In genomic region chr6:148443726-148444701, GRCm38 (mm10) we compare ENCODE assay signal across 8 mouse cellular contexts. TPM values are rescaled to one million over a fixed set of nuclear protein-coding genes. Genes with fewer than 3 reads are reported as not detected.
DNase-seq lines count a peak whose midpoint lies in the region; ATAC-seq and TF ChIP-seq lines count a peak whose summit lies in the region.

Gene Tmtc1, minus strand, starts transcription at chr6:148444389.

- no peak within 1 kb of the TSS for H3K27ac ChIP-seq in intestine, postnatal 0 days (ENCODE audit: low read depth, low read length)
- no peak within 1 kb of the TSS for H3K27ac ChIP-seq in limb, embryonic 12.5 days
- peak within 1 kb of the TSS; percentile 71 for H3K27ac ChIP-seq in midbrain, embryonic 13.5 days
- H3K27ac ChIP-seq in spleen, adult 2 months (ENCODE audit: insufficient read depth, low read length), result 0 out of 2 replicates have a peak within 1 kb of the TSS, but pooled peaks have one; percentile 1

- H3K27me3 ChIP-seq in intestine, postnatal 0 days (replicated peaks; ENCODE audit: control insufficient read depth, insufficient read depth, low read length), result peaks cover 42% of the 10 kb centered on the region
- peaks cover 49% of the 10 kb centered on the region for H3K27me3 ChIP-seq in limb, embryonic 12.5 days
- H3K27me3 ChIP-seq in midbrain, embryonic 13.5 days, result peaks cover 48% of the 10 kb centered on the region
- H3K27me3 ChIP-seq in spleen, adult 2 months (ENCODE audit: control insufficient read depth, insufficient read depth, low read length), result peaks cover 12% of the 10 kb centered on the region

- H3K9ac ChIP-seq in intestine, postnatal 0 days (ENCODE audit: low read depth, low read length), result peak within 1 kb of the TSS; percentile 51
- H3K9ac ChIP-seq in limb, embryonic 12.5 days (replicated peaks), result peak within 1 kb of the TSS; percentile 69
- peak within 1 kb of the TSS; percentile 78 for H3K9ac ChIP-seq in midbrain, embryonic 13.5 days (replicated peaks)

- H3K9me3 ChIP-seq in intestine, postnatal 0 days (ENCODE audit: control insufficient read depth), result no peaks in the 10 kb centered on the region
- H3K9me3 ChIP-seq in limb, embryonic 12.5 days, result no peaks in the 10 kb centered on the region; the same call in 1 of the 2 replicates
- H3K9me3 ChIP-seq in midbrain, embryonic 13.5 days, result no peaks in the 10 kb centered on the region

- peak; percentile 84 for DNase-seq in adrenal gland, postnatal 25 days
- DNase-seq in embryo, embryonic 9.5 days (ENCODE audit: extremely low spot score), result peak; percentile 79
- DNase-seq in spleen, adult 2 months (ENCODE audit: low read depth in 1 of 2, low spot score in 2 of 2), result peak in 1 of 2 experiments; percentile 14
- no peak for DNase-seq in adipocyte (ENCODE audit: low spot score)

- H3K4me3 ChIP-seq in intestine, postnatal 0 days (ENCODE audit: low read depth, low read length), result peak within 1 kb of the TSS; percentile 75
- peak within 1 kb of the TSS; percentile 80 for H3K4me3 ChIP-seq in limb, embryonic 12.5 days (replicated peaks)
- H3K4me3 ChIP-seq in midbrain, embryonic 13.5 days (replicated peaks), result peak within 1 kb of the TSS; percentile 71
- peak within 1 kb of the TSS; percentile 53 for H3K4me3 ChIP-seq in spleen, adult 2 months (ENCODE audit: extremely low read depth, insufficient read depth, insufficient read length)

- no peak; the same call in 1 of the 2 replicates for TF ChIP-seq CTCF in intestine, postnatal 0 days (IDR thresholded peaks at IDR 0.05; ENCODE audit: low read depth)
- no peak for TF ChIP-seq CTCF in spleen, adult 2 months (IDR thresholded peaks at IDR 0.05; ENCODE audit: extremely low read depth, insufficient read depth, insufficient read length, insufficient replicate concordance)

- under 1% methylated on average over 97 of the region's 99 CpGs for WGBS in intestine, postnatal 0 days
- WGBS in limb, embryonic 12.5 days, result under 1% methylated on average over 96 of the region's 99 CpGs
- WGBS in midbrain, embryonic 13.5 days, result under 1% methylated on average over 99 of the region's 99 CpGs
- 2% methylated on average over 99 of the region's 99 CpGs for WGBS in spleen, adult 2 months

- H3K36me3 ChIP-seq in intestine, postnatal 0 days (ENCODE audit: control insufficient read depth, insufficient read depth), result no peaks in the 10 kb centered on the region
- H3K36me3 ChIP-seq in limb, embryonic 12.5 days, result no peaks in the 10 kb centered on the region
- H3K36me3 ChIP-seq in midbrain, embryonic 13.5 days, result no peaks in the 10 kb centered on the region
- H3K36me3 ChIP-seq in spleen, adult 2 months (ENCODE audit: control insufficient read depth, insufficient read depth, low read length), result no peaks in the 10 kb centered on the region

- peak within 1 kb of the TSS; percentile 99 for H3K4me2 ChIP-seq in intestine, postnatal 0 days (replicated peaks; ENCODE audit: low read depth)
- peak within 1 kb of the TSS; percentile 93 for H3K4me2 ChIP-seq in limb, embryonic 12.5 days
- peak within 1 kb of the TSS; percentile 80 for H3K4me2 ChIP-seq in midbrain, embryonic 13.5 days (replicated peaks)

- 0 out of 2 replicates have a peak, but pooled peaks cover 4% of the 10 kb centered on the region for H3K4me1 ChIP-seq in intestine, postnatal 0 days (replicated peaks; ENCODE audit: control insufficient read depth, insufficient read depth, low read length)
- H3K4me1 ChIP-seq in limb, embryonic 12.5 days (replicated peaks), result peaks cover 29% of the 10 kb centered on the region
- peaks cover 34% of the 10 kb centered on the region for H3K4me1 ChIP-seq in midbrain, embryonic 13.5 days (replicated peaks)
- H3K4me1 ChIP-seq in spleen, adult 2 months (ENCODE audit: control insufficient read depth, insufficient read depth, insufficient read length), result peaks cover 5% of the 10 kb centered on the region

- ATAC-seq in granulocyte monocyte progenitor cell, adult 5-6 weeks (replicated peaks; ENCODE audit: poor library complexity, severe bottlenecking), result peak; percentile 47
- peak; percentile 60 for ATAC-seq in intestine, postnatal 0 days
- peak; percentile 80 for ATAC-seq in limb, embryonic 12.5 days (ENCODE audit: insufficient number of reproducible peaks, insufficient read depth, low FRiP score, low TSS enrichment, low read depth)
- peak; percentile 90 for ATAC-seq in midbrain, embryonic 13.5 days

- TF ChIP-seq POLR2A in spleen, adult 2 months (IDR thresholded peaks at IDR 0.05; ENCODE audit: low read depth, low read length), result no peak

RNA-seq across cellular contexts. Expression of gene Tmtc1, which starts in this region (rescaled TPM):
- total RNA-seq in adrenal gland, postnatal 25 days (2021), result 11.6 and 13.1 TPM in 2 replicates
- total RNA-seq in granulocyte monocyte progenitor cell, adult 5-6 weeks (2014; fragmentation: Nextera tagmentation), result not detected in 2 replicates
- not detected in 2 replicates for total RNA-seq in granulocyte monocyte progenitor cell, adult 5-6 weeks (2017)
- polyA plus RNA-seq in intestine, postnatal 0 days (2015; fragmentation: Nextera tagmentation; extraction: Ambion mirVana), result 0.81 and 0.88 TPM in 2 replicates
- polyA plus RNA-seq in limb, embryonic 12.5 days (2016; fragmentation: Nextera tagmentation; extraction: Ambion mirVana), result 1.8 and 1.9 TPM in 2 replicates
- polyA plus RNA-seq in midbrain, embryonic 13.5 days (2015; fragmentation: Nextera tagmentation; extraction: Ambion mirVana), result 1.3 and 2.9 TPM in 2 replicates
- 5.2 and 7.1 TPM in 2 replicates for polyA plus RNA-seq in spleen, adult 2 months (2012; rRNA removed)

Comparison
In these comparisons a context has a peak if more than half of its experiments do, and no peak if none do; other contexts are left out.
1. RNA of gene Tmtc1 (total RNA-seq): 11.6 to 13.1 TPM in adrenal gland, postnatal 25 days; not detected in granulocyte monocyte progenitor cell, adult 5-6 weeks; every median in the first group is over 10 times any median in the second.
2. Peak in ATAC-seq in granulocyte monocyte progenitor cell, adult 5-6 weeks; RNA of the gene not detected or under 1 TPM.
3. Peak in ATAC-seq, H3K4me3 ChIP-seq, H3K9ac ChIP-seq and H3K4me2 ChIP-seq in intestine, postnatal 0 days; RNA of the gene not detected or under 1 TPM.
4. H3K27ac ChIP-seq: peak in midbrain, embryonic 13.5 days (single experiment) and spleen, adult 2 months (single experiment); none in intestine, postnatal 0 days (single experiment) and limb, embryonic 12.5 days (single experiment).
5. Peak in every context shown above with its lines, with median percentiles within 50 percentile points of each other: ATAC-seq, H3K4me2 ChIP-seq, H3K4me3 ChIP-seq and H3K9ac ChIP-seq.